Mouse (Mus musculus) 3T3-L1 (cell line): ENCODE data around the gene Clpsl2.

ENCODE experiments used
- DNase-seq: peaks from one replicate; pipeline ENCODE4 v3.0.0-alpha.2; 2015; ENCODE audit warnings: low read depth, low spot score

Gene Clpsl2

DNA sequence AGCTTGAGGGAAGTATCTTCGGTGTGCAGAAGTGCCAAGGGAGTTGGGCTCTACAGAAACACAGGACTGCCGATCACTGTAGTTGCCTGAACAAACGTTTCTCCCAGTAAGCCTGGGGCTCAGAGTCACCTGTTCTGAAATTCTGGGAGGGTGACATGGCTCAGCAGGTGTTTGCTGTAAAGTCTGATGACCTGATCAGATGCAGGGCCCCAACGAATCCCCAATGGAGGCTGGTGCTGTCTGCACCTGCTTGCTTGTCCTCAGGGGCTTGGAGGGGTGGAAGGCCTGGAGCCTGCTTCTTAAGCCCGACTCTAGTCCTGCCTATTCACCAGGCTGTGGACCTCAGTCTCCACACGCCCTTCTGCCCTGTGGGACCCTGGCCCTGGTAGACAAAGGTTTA lies 8.6 kb downstream of the Clpsl2 start:
- DNase-seq = no peak

DNA sequence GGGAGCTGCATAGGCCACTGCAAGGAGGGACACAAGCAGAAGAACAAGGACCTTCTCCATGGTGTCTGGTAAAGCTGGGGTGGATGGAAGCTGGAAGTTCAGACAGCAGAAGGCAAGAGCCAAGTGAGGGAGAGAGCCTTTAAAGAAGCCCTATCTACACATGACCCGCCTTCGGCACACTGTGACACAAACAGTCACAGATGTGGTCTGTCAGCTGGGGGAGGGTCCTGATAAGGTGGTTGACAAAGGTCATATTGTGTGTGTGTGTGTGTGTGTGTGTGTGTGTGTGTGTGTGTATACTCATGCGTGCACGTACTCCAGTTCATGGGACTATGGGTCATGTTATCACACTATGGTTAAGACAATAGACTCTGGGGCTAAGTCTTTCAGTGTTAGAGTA lies 11.4 kb downstream of the Clpsl2 start, which contains the start of gene Clps:
Clps (minus strand) TSS at position 169 of the 400 bp plus-strand sequence.
- DNase-seq = no peak

DNA sequence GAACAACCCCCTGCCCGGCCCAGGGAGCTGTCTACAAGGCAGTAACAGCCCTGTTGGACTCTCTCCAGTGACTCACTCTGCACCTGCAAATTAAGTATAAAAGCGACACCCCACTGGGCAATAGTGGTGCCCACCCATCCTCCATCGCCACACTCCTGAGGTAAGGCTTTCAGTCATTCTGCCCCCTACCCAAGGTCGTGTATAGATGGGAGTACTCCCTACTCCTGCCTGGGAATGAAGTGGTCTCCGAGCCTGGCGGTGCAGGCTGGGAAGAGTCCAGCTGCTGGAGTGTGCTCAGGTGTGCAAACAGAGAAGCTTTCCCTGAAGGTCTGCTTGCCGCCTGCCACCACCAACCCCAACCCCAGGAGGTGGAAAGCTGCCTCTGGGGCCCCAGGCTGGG lies 12.4 kb downstream of the Clpsl2 start:
- DNase-seq = no peak

DNA sequence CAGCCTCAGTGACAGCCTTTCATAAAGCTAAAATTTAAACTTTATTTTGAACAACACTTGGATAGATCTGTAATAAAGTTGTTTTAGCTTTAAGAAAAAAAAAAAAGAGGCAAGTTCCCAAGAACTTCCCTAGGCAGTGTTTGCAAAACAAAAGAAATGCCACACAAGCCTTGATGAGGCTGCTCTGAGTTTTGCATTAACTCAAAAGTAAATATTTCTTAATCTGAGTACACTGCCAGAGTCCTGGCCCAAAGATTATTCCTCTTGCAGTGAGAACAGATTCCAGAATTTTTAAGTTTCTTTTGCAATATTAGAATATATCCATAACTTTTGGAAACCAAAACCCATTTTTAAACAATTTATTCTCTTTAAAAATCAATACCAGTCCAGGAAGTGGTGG lies 16.0 kb downstream of the Clpsl2 start:
- DNase-seq = no peak

DNA sequence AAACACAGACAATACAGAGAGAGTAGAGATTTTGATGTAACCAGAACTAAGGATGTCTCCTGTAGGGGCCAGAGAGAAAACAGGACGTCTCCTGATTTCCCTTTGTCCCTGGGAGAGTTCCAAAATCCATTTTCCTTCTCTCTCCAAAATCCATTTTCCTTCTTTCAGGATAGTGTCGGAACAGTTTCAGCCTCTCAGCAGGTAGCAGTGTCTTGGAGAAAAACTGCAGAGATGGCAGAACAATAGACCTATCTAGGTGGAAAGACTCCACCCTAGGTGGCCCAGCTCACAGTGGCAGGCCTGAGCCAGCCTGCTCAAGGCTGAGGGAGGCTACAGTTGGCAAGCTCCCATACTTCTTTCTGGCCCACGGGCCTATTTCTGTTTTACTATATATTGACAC lies 18.3 kb downstream of the Clpsl2 start:
- DNase-seq = no peak

DNA sequence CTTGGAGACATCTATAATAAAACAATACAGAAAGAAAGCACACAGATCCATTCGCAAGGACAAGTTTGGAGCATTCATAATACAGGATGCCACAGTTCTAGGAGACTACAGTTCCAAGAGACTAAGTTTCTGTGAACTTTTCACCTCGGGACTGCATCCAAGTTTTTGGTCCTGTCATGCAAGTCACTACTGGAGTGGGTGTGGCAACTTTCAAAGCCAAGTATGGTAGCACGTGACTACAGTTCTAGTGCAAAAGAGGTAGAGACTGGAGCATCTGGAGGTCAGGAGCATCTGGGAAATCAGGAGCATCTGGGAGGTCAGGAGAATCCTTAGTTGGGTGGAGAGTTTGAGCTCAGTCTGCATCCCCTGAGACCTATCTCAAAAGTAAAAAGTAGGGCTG lies 22.7 kb downstream of the Clpsl2 start:
- peak; percentile 58 for DNase-seq

DNA sequence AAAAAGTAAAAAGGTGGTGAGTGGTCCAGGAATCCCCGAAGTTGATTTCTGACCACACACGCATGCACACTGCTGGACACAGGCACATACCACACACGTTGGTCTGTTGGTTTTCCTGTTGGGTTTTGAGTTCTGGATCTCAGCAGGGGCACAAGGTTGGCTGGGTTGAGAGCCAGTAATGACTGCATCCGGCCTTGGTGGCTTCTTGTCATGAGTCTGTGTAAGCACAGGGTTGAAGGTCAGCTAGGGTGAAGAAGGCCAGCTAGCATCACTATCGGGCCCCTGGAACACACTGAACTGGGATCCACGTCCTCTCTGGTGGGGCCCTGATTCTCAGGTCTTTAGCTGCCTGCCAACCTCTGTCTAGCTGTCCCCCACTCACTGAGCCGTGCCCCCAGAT lies 23.3 kb downstream of the Clpsl2 start:
- DNase-seq = no peak

DNA sequence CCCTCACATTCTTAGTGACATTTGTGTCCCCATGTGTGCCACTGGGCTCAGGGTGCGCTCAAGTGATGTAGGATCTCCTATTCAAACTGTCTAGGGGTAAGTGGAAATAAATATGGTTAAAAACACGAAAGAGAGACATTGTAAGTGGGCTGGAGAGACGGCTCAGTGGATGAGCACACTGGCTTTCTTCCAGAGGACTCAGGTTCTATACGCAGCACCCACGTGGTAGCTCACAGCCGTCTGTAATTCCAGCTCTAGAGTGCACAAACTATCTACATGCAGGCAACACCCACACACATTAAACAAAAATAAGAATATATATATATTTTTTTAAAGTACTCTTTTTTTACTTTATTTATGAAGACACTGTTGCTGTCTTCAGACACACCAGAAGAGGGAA lies 23.7 kb downstream of the Clpsl2 start:
- no peak for DNase-seq

DNA sequence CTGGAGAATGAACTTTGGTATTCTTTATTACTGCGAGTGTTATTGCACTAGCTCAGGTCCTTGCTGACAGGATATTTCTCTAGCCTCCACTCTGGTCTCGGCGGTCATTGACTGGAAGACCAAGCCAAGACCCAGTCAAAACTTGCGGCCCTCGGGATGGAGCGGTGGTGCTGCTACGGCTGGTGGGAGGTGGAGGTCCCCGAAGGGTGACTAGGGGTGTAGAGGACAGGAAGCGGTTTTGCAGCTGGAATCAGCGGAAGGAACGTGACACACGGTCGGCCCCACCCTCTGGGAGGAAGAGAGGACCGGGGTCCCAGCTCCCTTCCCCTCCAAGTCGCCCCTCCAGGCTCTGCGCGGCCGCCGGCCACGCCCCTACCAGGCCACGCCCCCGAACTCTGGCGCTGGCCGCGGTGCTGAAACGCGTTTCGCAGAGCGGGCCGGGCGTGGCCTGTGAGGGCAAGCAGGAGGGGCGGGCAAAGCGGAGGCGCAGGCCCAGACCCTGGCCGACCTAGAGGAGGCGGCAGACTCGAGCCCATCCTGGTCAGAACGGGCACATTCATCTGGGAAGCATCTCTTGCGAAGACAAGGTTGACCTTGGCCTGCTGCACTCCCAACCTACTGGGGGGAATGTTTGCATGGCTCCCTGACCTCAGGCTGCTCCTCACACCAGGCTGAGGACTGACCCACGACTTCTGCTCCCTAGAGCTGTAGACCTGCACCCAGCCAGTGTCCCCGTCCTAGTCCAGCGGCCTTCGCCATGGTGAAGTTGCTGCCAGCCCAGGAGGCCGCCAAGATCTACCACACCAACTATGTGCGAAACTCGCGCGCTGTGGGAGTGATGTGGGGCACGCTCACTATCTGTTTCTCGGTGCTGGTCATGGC lies 26.3 kb downstream of the Clpsl2 start, which contains the start of gene Lhfpl5:
Lhfpl5 (plus strand) TSS at position 398 of the 882 bp plus-strand sequence.
- no peak for DNase-seq

DNA sequence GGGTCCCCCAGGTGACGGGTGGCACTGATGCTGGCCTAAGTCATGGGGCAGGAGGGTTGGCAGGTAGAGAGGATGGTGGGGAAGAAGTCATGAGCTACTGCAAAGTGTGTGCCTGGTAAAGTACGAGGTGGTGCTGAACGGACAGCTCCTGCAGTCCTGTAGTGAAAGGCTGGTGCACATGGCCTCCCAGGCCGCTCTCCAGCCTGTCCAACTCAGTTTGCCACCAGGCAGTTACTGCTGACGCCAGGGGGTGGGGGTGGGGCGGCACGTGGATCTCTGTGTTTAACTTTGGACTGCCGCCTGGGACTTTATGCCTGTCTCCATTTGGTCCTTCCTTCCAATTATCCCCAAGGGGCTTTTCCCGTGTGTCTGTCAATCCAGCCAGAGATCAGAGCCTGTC lies 31.2 kb downstream of the Clpsl2 start:
- DNase-seq = peak; percentile 86

DNA sequence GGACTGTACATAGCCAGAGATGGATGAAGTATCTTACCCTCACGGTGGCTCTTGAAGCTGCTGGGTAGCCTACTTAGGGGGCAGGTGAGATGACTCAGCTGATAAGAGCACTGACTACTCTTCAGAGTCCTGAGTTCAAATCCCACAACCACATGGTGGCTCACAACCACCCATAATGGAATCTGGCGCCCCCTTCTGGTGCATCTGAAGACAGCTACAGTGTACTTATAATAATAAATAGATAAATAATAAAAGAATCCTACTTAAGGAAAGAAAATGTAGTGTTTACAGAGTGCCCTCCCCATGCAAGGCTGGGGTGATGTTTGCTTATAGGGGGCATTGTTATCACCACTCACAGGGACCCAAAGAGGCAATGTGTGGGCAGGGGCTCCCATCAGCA lies 31.8 kb downstream of the Clpsl2 start:
- no peak for DNase-seq

DNA sequence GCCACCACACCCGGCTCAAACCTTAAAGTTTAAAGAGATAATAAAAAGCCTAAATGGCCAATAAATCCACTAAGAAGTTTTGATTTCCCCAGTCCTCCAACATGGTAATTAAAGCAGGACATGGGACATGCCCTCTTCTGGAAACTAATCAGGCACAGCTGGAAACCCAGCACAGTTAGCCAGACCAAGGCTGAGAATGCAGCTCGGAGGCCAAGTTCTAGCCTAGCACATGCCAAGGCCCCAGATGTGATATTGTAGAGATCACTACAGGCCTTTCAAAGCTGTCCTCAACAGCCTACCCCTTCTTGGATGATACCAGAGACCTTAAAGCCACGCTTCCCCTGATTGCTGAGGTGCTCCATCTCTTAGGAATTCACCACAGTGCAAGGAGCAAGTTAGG lies 37.3 kb downstream of the Clpsl2 start:
- no peak for DNase-seq

DNA sequence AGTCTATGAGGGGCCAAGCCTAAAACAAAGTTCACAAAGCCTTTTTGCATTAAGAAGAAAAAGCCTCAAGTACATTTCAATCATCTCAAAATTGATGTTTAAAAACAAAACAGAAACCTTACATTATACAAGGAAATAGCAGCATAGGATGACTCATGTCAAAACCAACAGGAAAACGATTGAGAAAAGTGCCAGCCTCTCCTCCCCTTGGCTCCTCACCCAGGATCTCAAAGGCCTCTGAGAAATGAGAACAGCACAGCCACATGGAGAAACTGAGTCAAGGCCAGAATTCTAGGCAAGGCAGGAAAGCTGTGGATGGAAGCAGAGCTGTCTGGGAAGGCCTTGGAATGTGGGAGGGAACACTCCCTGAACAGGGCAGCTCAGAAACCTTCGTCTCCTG lies 39.4 kb downstream of the Clpsl2 start:
- DNase-seq = peak; percentile 50

DNA sequence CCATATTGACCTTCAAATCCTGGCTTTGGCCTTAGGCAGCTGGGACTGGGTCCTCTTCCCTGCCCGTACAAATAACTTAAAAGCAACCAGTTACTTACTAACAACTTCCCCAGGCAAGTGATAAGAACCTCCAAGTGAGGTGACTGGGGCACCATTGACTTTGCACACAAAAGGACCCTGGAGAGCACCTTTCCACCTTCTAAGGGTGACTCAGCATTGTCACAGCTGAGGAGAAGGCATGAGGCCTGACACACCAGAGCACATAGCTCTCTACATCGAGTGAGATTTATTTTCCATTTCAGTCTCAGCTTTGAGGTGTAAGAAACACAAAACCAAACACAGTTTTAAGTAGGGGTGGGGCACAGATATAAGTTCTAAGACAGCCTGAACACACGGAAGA lies 41.4 kb downstream of the Clpsl2 start:
- DNase-seq = no peak

DNA sequence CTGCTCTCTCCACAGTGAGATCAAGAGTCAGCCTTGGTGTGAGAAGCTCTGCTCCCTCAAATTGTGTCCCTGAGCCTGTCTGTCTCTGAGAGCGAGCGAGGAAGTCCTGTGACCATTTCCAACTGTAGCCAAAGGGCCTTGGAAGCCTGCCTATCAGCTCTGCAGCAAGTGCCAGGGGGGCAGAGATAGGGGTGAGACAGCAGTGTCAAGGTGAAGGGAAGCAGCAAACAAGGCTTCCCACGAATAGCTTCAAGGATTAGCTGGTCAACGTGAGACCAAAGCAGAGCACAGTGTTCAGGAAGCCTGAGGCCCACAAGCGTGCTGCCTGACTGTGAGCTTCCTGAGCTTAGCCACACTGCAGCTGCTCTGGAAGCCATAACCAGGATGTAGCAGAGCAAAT lies 42.3 kb downstream of the Clpsl2 start:
- DNase-seq = no peak

DNA sequence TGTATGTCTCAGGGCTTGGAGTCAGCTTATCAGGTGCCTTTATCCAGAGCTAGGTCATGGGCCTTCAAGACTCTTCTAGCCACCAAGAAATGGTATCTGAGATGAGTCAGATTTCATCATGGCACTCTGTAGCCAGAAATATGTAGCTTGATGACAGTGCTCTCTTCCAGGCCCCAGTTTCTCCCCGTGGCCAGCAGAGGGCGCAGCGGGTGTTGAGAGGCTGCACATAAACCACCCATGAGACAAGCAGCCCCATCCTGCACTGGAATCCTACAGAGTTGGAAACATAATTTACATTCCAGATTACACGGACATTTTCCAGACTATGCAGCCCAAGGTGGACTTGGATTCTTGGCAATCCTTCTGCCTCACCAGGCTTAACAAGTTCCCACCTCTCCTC lies 43.8 kb downstream of the Clpsl2 start:
- DNase-seq = peak; percentile 93

DNA sequence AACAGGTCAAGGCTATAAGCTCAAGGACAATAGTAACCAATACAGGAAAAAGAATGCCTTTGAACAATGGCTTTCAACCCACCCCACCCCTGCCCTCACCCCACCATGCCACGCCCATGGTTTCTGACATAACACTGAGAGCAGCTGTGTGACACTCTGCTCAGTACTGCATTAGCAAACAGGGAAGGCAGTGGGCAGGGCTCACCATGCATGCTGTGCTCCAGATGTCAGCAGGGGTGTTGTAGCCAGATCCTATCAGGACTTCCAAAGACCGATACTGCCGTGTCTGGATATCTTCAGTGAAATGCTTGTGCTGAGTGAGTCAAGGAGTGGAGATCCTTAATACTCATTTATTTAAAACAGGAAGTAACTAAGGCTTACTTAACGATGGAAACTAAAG lies 44.8 kb downstream of the Clpsl2 start:
- DNase-seq = no peak

DNA sequence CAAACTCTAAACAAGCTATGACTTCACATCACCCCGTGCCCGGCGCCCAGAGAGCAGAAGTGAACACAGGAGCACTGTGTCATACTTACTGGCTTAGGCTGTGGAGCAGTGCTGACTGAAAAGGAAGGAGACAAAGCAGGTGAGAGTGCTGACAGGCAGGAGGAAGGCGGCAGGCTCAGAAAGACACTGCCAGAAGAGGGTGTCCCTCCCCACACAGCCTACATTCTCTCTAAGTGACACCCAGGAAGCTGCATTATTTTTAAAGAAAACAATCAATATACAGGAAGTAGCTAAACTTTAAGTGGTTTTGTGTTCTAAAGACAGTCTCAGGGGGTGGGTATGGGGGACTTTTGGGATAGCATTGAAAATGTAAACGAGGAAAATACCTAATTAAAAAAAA lies 51.6 kb downstream of the Clpsl2 start:
- DNase-seq = no peak

DNA sequence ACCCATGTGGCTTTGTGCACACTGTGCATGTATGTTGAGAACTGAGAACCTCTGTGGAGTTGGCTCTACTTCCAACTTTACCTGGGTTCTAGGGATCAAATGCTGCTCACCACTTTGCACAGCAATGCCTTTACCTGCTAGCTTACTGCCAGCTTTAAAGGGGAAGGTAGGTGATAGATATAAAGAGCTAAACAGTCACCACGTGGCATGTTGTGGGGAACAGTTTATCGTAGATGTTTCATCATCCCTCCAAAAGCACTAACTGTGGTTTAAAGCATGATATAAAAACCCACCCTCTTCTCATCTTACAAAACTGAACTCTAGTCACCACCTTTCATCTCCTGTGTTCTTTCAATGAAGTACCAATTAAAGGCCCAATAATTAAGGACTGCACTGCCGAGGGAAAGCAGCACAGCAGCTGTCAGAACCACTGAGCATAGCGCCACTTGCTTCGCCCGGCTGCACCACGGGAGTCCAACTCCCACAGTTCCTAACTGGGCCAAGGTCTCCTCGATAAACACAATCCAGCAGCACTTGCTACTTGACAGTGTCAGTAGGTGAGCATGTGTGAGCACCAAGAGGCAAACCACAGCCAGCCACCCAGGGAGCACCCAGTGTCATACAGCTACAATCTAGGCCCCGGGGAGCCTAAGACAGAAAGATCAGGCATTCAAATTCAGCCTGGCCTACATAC lies 52.5 kb downstream of the Clpsl2 start:
- no peak for DNase-seq
